Mouse (Mus musculus) spleen, postnatal 10 days (tissue): ENCODE measurements around the gene Ptp4a2.
"Not testable (repeated sequence)": the region's sequence is repeated elsewhere in the genome, so short reads cannot be mapped to it uniquely, and the experiment has no call there.

ENCODE experiments used
- DNase-seq, 2 experiments: peaks; one replicate each; pipeline ENCODE4 v3.0.0; 2021 to 2022; ENCODE audit warnings: low spot score in 2 of 2

Ptp4a2 gene

GRCm38 (mm10) chr4:129882555-129883293 lies 71.7 kb downstream of the Ptp4a2 start:
- DNase-seq = peak; percentile 43 to 79

GRCm38 (mm10) chr4:129884041-129884930 lies 73.3 kb downstream of the Ptp4a2 start:
- DNase-seq = peak in 1 of 2 experiments; percentile 16

- DNase-seq = no peak
Observed at GRCm38 (mm10) chr4:129889661-129890060, 78.6 kb downstream of the Ptp4a2 start.

GRCm38 (mm10) chr4:129890094-129890493 lies 79.1 kb downstream of the Ptp4a2 start:
- DNase-seq = no peak

GRCm38 (mm10) chr4:129894861-129895260 lies 83.8 kb downstream of the Ptp4a2 start:
- no peak for DNase-seq

GRCm38 (mm10) chr4:129898815-129899214 lies 87.8 kb downstream of the Ptp4a2 start:
- not testable (repeated sequence) for DNase-seq
